Mouse (Mus musculus) myocyte (in vitro differentiated cells): ENCODE data around the gene Unk.

ENCODE experiments used
- CEBPB ChIP-seq: IDR thresholded peaks from 2 replicates; pipeline ENCODE4 v1.6.1; 2011; ENCODE audit warnings: mild to moderate bottlenecking, moderate library complexity; ENCODE audit not compliant: poor library complexity, insufficient read depth, severe bottlenecking
- E2F4 ChIP-seq: IDR thresholded peaks from one replicate; pipeline ENCODE4 v1.6.1; 2011; ENCODE audit warnings: mild to moderate bottlenecking, control low read depth, moderate library complexity; ENCODE audit not compliant: insufficient read depth
- MAX ChIP-seq: IDR thresholded peaks from one replicate; pipeline ENCODE4 v1.6.1; 2011; ENCODE audit warnings: low read depth, mild to moderate bottlenecking, control low read depth
- MYOD1 ChIP-seq, 3 experiments: IDR thresholded peaks; one replicate each; pipeline ENCODE4 v1.6.1; 2011; ENCODE audit warnings: control low read depth in 2 of 3, low read depth in 2 of 3, mild to moderate bottlenecking in 2 of 3, moderate library complexity in 1 of 3; ENCODE audit not compliant: insufficient read length in 2 of 3, control insufficient read depth in 1 of 3
- MYOG ChIP-seq, 3 experiments: IDR thresholded peaks; one replicate each; pipeline ENCODE4 v1.6.1; 2011; ENCODE audit warnings: control low read depth in 2 of 3, low read depth in 2 of 3, mild to moderate bottlenecking in 2 of 3; ENCODE audit not compliant: insufficient read length in 2 of 3, control insufficient read depth in 1 of 3, insufficient read depth in 1 of 3
- POLR2A ChIP-seq: IDR thresholded peaks from one replicate; pipeline ENCODE4 v1.6.1; 2011; ENCODE audit warnings: low read depth, mild to moderate bottlenecking, control low read depth, moderate library complexity; ENCODE audit not compliant: insufficient read length
- POLR2AphosphoS2 ChIP-seq: IDR thresholded peaks from one replicate; pipeline ENCODE4 v1.6.1; 2011; ENCODE audit warnings: low read depth, control low read depth; ENCODE audit not compliant: insufficient read length
- REST ChIP-seq: IDR thresholded peaks from one replicate; pipeline ENCODE4 v1.6.1; 2011; ENCODE audit warnings: mild to moderate bottlenecking, control low read depth, moderate library complexity; ENCODE audit not compliant: insufficient read depth, insufficient read length
- SRF ChIP-seq: IDR thresholded peaks from one replicate; pipeline ENCODE4 v1.6.1; 2011; ENCODE audit warnings: low read depth; ENCODE audit not compliant: control insufficient read depth, insufficient read length
- TCF12 ChIP-seq: IDR thresholded peaks from one replicate; pipeline ENCODE4 v1.6.1; 2011; ENCODE audit warnings: mild to moderate bottlenecking, control low read depth; ENCODE audit not compliant: poor library complexity, insufficient read depth, severe bottlenecking
- USF1 ChIP-seq: IDR thresholded peaks from one replicate; pipeline ENCODE4 v1.6.1; 2011; ENCODE audit warnings: low read depth, mild to moderate bottlenecking, control low read depth, moderate library complexity

- TF ChIP-seq MYOD1 (IDR thresholded peaks at IDR 0.05; ENCODE audit: control insufficient read depth in 1 of 3, insufficient read length in 2 of 3, low read depth in 2 of 3) (no peak), POLR2A (no peak), MYOG (IDR thresholded peaks at IDR 0.05; ENCODE audit: control insufficient read depth in 1 of 3, insufficient read depth in 1 of 3, insufficient read length in 2 of 3, low read depth in 2 of 3) (no peak), MAX (no peak), CEBPB (no peak), USF1 (no peak), POLR2AphosphoS2 (no peak), TCF12 (no peak), E2F4 (no peak), REST (no peak), SRF (no peak)
These were observed 32.5 kb upstream of the Unk start for GRCm38 (mm10) chr11:115997662-115998061.
